Mouse (Mus musculus): ENCODE measurements around the gene Robo4. TPM values are rescaled to one million over a fixed set of nuclear protein-coding genes. Genes with fewer than 3 reads are reported as not detected.

Gene Robo4
- polyA plus RNA-seq, 1 experiment: 25.4 TPM

- peak overlapping the region; percentile 0; the same call in 1 of the 2 replicates for H3K27ac ChIP-seq (ENCODE audit: insufficient read depth, low read depth, low read length)
- WGBS: 10% methylated on average over 18 of the region's 18 CpGs
- no peaks in the 10 kb centered on the region for H3K36me3 ChIP-seq (ENCODE audit: control insufficient read depth, insufficient read depth, low read length)
- no peak for TF ChIP-seq CTCF (conservative IDR thresholded peaks at IDR 0.05; ENCODE audit: insufficient read depth, insufficient read length, low read depth, low read length)
- no peak for TF ChIP-seq POLR2A (IDR thresholded peaks at IDR 0.05; ENCODE audit: low read depth, low read length)
- DNase-seq: peak; percentile 78
- H3K27me3 ChIP-seq (replicated peaks; ENCODE audit: control insufficient read depth, insufficient read depth, low read length): peaks cover 1% of the 10 kb centered on the region; the same call in 1 of the 2 replicates
- H3K4me3 ChIP-seq (ENCODE audit: insufficient read depth, low read depth, low read length): no peak overlapping the region
- peaks cover 5% of the 10 kb centered on the region; the same call in 1 of the 2 replicates for H3K4me1 ChIP-seq (ENCODE audit: control insufficient read depth, insufficient read depth, low read length)
Measured at GRCm38 (mm10) chr9:37433823-37434560, 32.3 kb downstream of the Robo4 start.

- H3K36me3 ChIP-seq (ENCODE audit: control insufficient read depth, insufficient read depth, low read length): no peaks in the 10 kb centered on the region
- TF ChIP-seq CTCF (conservative IDR thresholded peaks at IDR 0.05; ENCODE audit: insufficient read depth, insufficient read length, low read depth, low read length): no peak
- DNase-seq: no peak
- no peak overlapping the region for H3K4me3 ChIP-seq (ENCODE audit: insufficient read depth, low read depth, low read length)
- peaks cover 5% of the 10 kb centered on the region; the same call in 1 of the 2 replicates for H3K4me1 ChIP-seq (ENCODE audit: control insufficient read depth, insufficient read depth, low read length)
- H3K27me3 ChIP-seq (replicated peaks; ENCODE audit: control insufficient read depth, insufficient read depth, low read length): peaks cover 1% of the 10 kb centered on the region; the same call in 1 of the 2 replicates
- WGBS: 28% methylated on average over 14 of the region's 14 CpGs
- H3K27ac ChIP-seq (ENCODE audit: insufficient read depth, low read depth, low read length): no peak overlapping the region
Measured at GRCm38 (mm10) chr9:37434932-37435331, 33.2 kb downstream of the Robo4 start.

GRCm38 (mm10) chr9:37435616-37436015, 33.9 kb downstream of the Robo4 start:
- no peak overlapping the region for H3K4me3 ChIP-seq (ENCODE audit: insufficient read depth, low read depth, low read length)
- 22% methylated on average over 4 of the region's 4 CpGs for WGBS
- DNase-seq: no peak

GRCm38 (mm10) chr9:37437772-37438735, 36.4 kb downstream of the Robo4 start:
- WGBS: 44% methylated on average over 3 of the region's 3 CpGs

More at GRCm38 (mm10) chr9:37435616-37436015, 33.9 kb downstream of the Robo4 start:
- H3K27me3 ChIP-seq (replicated peaks; ENCODE audit: control insufficient read depth, insufficient read depth, low read length): peaks cover 1% of the 10 kb centered on the region; the same call in 1 of the 2 replicates
- TF ChIP-seq CTCF (conservative IDR thresholded peaks at IDR 0.05; ENCODE audit: insufficient read depth, insufficient read length, low read depth, low read length): no peak
- no peak for TF ChIP-seq POLR2A (IDR thresholded peaks at IDR 0.05; ENCODE audit: low read depth, low read length)
- no peaks in the 10 kb centered on the region for H3K36me3 ChIP-seq (ENCODE audit: control insufficient read depth, insufficient read depth, low read length)
- no peak overlapping the region for H3K27ac ChIP-seq (ENCODE audit: insufficient read depth, low read depth, low read length)
- H3K4me1 ChIP-seq (ENCODE audit: control insufficient read depth, insufficient read depth, low read length): peaks cover 2% of the 10 kb centered on the region; the same call in 1 of the 2 replicates

GRCm38 (mm10) chr9:37452401-37452800, 50.7 kb downstream of the Robo4 start:
- no peak for DNase-seq
- Histone ChIP-seq H3K4me1 (ENCODE audit: control insufficient read depth, insufficient read depth, low read length) (0 out of 2 replicates have a peak, but pooled peaks cover 3% of the 10 kb centered on the region), H3K36me3 (ENCODE audit: control insufficient read depth, insufficient read depth, low read length) (no peaks in the 10 kb centered on the region), H3K27me3 (replicated peaks; ENCODE audit: control insufficient read depth, insufficient read depth, low read length) (no peaks in the 10 kb centered on the region; the same call in none of the 2 replicates), H3K27ac (ENCODE audit: insufficient read depth, low read depth, low read length) (no peak overlapping the region), H3K4me3 (ENCODE audit: insufficient read depth, low read depth, low read length) (no peak overlapping the region)
- WGBS: 7% methylated on average over 5 of the region's 5 CpGs
- TF ChIP-seq CTCF (conservative IDR thresholded peaks at IDR 0.05; ENCODE audit: insufficient read depth, insufficient read length, low read depth, low read length) (no peak), POLR2A (IDR thresholded peaks at IDR 0.05; ENCODE audit: low read depth, low read length) (no peak)

More at GRCm38 (mm10) chr9:37437772-37438735, 36.4 kb downstream of the Robo4 start:
- H3K36me3 ChIP-seq (ENCODE audit: control insufficient read depth, insufficient read depth, low read length): no peaks in the 10 kb centered on the region
- DNase-seq: peak; percentile 40
- H3K27me3 ChIP-seq (replicated peaks; ENCODE audit: control insufficient read depth, insufficient read depth, low read length): peaks cover 1% of the 10 kb centered on the region; the same call in 1 of the 2 replicates
- TF ChIP-seq POLR2A (IDR thresholded peaks at IDR 0.05; ENCODE audit: low read depth, low read length): no peak
- H3K4me3 ChIP-seq (ENCODE audit: insufficient read depth, low read depth, low read length): no peak overlapping the region
- H3K27ac ChIP-seq (ENCODE audit: insufficient read depth, low read depth, low read length): no peak overlapping the region
- no peaks in the 10 kb centered on the region for H3K4me1 ChIP-seq (ENCODE audit: control insufficient read depth, insufficient read depth, low read length)

- H3K27me3 ChIP-seq (replicated peaks; ENCODE audit: control insufficient read depth, insufficient read depth, low read length): no peaks in the 10 kb centered on the region; the same call in none of the 2 replicates
- WGBS: 56% methylated on average over 4 of the region's 4 CpGs
- no peak overlapping the region for H3K4me3 ChIP-seq (ENCODE audit: insufficient read depth, low read depth, low read length)
- no peaks in the 10 kb centered on the region for H3K36me3 ChIP-seq (ENCODE audit: control insufficient read depth, insufficient read depth, low read length)
- no peak overlapping the region for H3K27ac ChIP-seq (ENCODE audit: insufficient read depth, low read depth, low read length)
- no peak for DNase-seq
- 0 out of 2 replicates have a peak, but pooled peaks cover 3% of the 10 kb centered on the region for H3K4me1 ChIP-seq (ENCODE audit: control insufficient read depth, insufficient read depth, low read length)
- TF ChIP-seq CTCF (conservative IDR thresholded peaks at IDR 0.05; ENCODE audit: insufficient read depth, insufficient read length, low read depth, low read length) (no peak), POLR2A (IDR thresholded peaks at IDR 0.05; ENCODE audit: low read depth, low read length) (no peak)
Measured at GRCm38 (mm10) chr9:37453328-37453727, 51.6 kb downstream of the Robo4 start.

Data from kidney, adult 2 months (tissue).